Comparison of ENCODE assay signal across 15 mouse cellular contexts in the genomic region with DNA sequence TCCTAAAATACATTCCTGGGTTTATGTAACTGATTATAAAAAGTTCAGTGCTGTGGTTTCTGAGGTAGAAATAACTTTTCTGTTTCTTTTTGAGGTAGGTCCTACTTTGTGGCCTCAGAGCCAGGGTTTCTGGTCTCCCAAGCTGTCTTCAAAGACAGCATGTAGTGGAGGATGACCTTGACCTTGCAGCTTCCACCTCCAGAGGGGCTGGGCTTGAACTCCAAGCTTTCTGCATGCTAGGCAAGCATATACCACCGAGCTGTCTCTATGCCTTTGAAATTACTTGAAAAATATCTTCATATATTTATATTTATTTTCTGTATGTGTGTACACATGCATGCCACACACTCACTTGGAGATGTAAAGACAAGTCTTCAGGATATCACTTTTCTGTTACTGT. TPM values are rescaled to one million over a fixed set of nuclear protein-coding genes. Genes with fewer than 3 reads are reported as not detected.
A peak's percentile ranks its signal among the peaks of the same experiment; 100 is the strongest.
DNase-seq lines count a peak whose midpoint lies in the region; ATAC-seq and TF ChIP-seq lines count a peak whose summit lies in the region.
"Had no signal": no experiment of that assay in that cellular context is flagged by ENCODE, and none has a peak within 500 bp of the region (broad histone marks: within the 10 kb centered on the region; RNA-seq: fewer than 3 reads in every experiment).

No protein-coding gene starts in this region.

- H3K27me3 ChIP-seq in heart, embryonic 13.5 days (replicated peaks): no peaks in the 10 kb centered on the region
- H3K27me3 ChIP-seq in heart, adult 2 months (ENCODE audit: control insufficient read depth, insufficient read depth, low read length): no peaks in the 10 kb centered on the region
- H3K27me3 ChIP-seq in midbrain, embryonic 14.5 days (ENCODE audit: control insufficient read depth, insufficient read depth, low read length): no peaks in the 10 kb centered on the region
- no peaks in the 10 kb centered on the region for H3K27me3 ChIP-seq in midbrain, embryonic 13.5 days
- H3K27me3 ChIP-seq: embryonic facial prominence, embryonic 12.5 days; intestine, embryonic 15.5 days; limb, embryonic 15.5 days; midbrain, embryonic 12.5 days had no signal

- peaks cover 8% of the 10 kb centered on the region for H3K79me2 ChIP-seq in heart, adult 2 months (replicated peaks; ENCODE audit: control insufficient read depth, insufficient read depth, low read length)

- H3K4me1 ChIP-seq in heart, embryonic 13.5 days: peaks cover 44% of the 10 kb centered on the region
- peaks cover 7% of the 10 kb centered on the region for H3K4me1 ChIP-seq in heart, adult 2 months (ENCODE audit: control insufficient read depth, insufficient read depth, low read length)
- H3K4me1 ChIP-seq in midbrain, embryonic 14.5 days (ENCODE audit: control insufficient read depth, insufficient read depth, low read length): peaks cover 20% of the 10 kb centered on the region
- peaks cover 35% of the 10 kb centered on the region for H3K4me1 ChIP-seq in midbrain, embryonic 13.5 days (replicated peaks)
- H3K4me1 ChIP-seq in embryonic fibroblast, embryonic 13.5 days (ENCODE audit: control insufficient read depth, insufficient read depth, low read length): peaks cover 5% of the 10 kb centered on the region; the same call in 1 of the 2 replicates

- WGBS in heart, embryonic 13.5 days: 32% methylated on average over 1 of the region's 1 CpGs
- 35% methylated on average over 1 of the region's 1 CpGs for WGBS in heart, adult 2 months
- WGBS in midbrain, embryonic 14.5 days: 81% methylated on average over 1 of the region's 1 CpGs
- 84% methylated on average over 1 of the region's 1 CpGs for WGBS in midbrain, embryonic 13.5 days

- peak overlapping the region; percentile 39 for H3K27ac ChIP-seq in heart, embryonic 13.5 days (replicated peaks)
- no peak overlapping the region for H3K27ac ChIP-seq in heart, adult 2 months
- H3K27ac ChIP-seq in midbrain, embryonic 14.5 days (replicated peaks; ENCODE audit: low read depth, low read length): no peak overlapping the region
- no peak overlapping the region for H3K27ac ChIP-seq in midbrain, embryonic 13.5 days
- H3K27ac ChIP-seq in embryonic fibroblast, embryonic 13.5 days (ENCODE audit: insufficient read depth, low read length): no peak overlapping the region
- H3K27ac ChIP-seq: embryonic facial prominence, embryonic 12.5 days; forebrain, embryonic 13.5 days; intestine, embryonic 15.5 days; limb, embryonic 15.5 days; midbrain, embryonic 12.5 days had no signal

- TF ChIP-seq CTCF in heart, adult 2 months (IDR thresholded peaks at IDR 0.05): no peak
- no peak for TF ChIP-seq CTCF in embryonic fibroblast, embryonic 13.5 days (IDR thresholded peaks at IDR 0.05; ENCODE audit: borderline replicate concordance, insufficient read depth, low read length)

- H3K9me3 ChIP-seq in heart, embryonic 13.5 days: no peaks in the 10 kb centered on the region
- no peaks in the 10 kb centered on the region for H3K9me3 ChIP-seq in midbrain, embryonic 14.5 days (ENCODE audit: control insufficient read depth, low read length)
- no peaks in the 10 kb centered on the region for H3K9me3 ChIP-seq in midbrain, embryonic 13.5 days
- H3K9me3 ChIP-seq: embryonic facial prominence, embryonic 12.5 days; forebrain, embryonic 13.5 days; intestine, embryonic 15.5 days; limb, embryonic 15.5 days; midbrain, embryonic 12.5 days had no signal

- peak overlapping the region; percentile 79 for H3K4me2 ChIP-seq in heart, embryonic 13.5 days
- peak overlapping the region; percentile 83; the same call in 1 of the 2 replicates for H3K4me2 ChIP-seq in midbrain, embryonic 14.5 days (ENCODE audit: low read length)
- H3K4me2 ChIP-seq in midbrain, embryonic 13.5 days (replicated peaks): no peak overlapping the region
- H3K4me2 ChIP-seq: embryonic facial prominence, embryonic 12.5 days; limb, embryonic 15.5 days had no signal

- no peak for DNase-seq in heart, adult 2 months
- DNase-seq in midbrain, embryonic 14.5 days: no peak
- no peak for DNase-seq in Muller cell, postnatal 12 days (ENCODE audit: inconsistent ontology term)
- no peak for DNase-seq in MN1 (ENCODE audit: low spot score)
- DNase-seq: cerebellum, postnatal 25 days; lung, postnatal 14 days; right cerebral cortex, postnatal 4 days had no signal

- H3K4me3 ChIP-seq in heart, embryonic 13.5 days: peak overlapping the region; percentile 9; the same call in 1 of the 2 replicates
- no peak overlapping the region for H3K4me3 ChIP-seq in heart, adult 2 months
- H3K4me3 ChIP-seq in midbrain, embryonic 14.5 days (replicated peaks; ENCODE audit: low read depth, low read length): no peak overlapping the region
- no peak overlapping the region for H3K4me3 ChIP-seq in midbrain, embryonic 13.5 days (replicated peaks)
- H3K4me3 ChIP-seq in embryonic fibroblast, embryonic 13.5 days (ENCODE audit: insufficient read depth, low read length): peak overlapping the region; percentile 30
- H3K4me3 ChIP-seq: embryonic facial prominence, embryonic 12.5 days; forebrain, embryonic 13.5 days; intestine, embryonic 15.5 days; limb, embryonic 15.5 days; midbrain, embryonic 12.5 days had no signal

- H3K36me3 ChIP-seq in heart, embryonic 13.5 days: no peaks in the 10 kb centered on the region
- H3K36me3 ChIP-seq in heart, adult 2 months (ENCODE audit: control insufficient read depth, insufficient read depth, low read length): no peaks in the 10 kb centered on the region
- no peaks in the 10 kb centered on the region for H3K36me3 ChIP-seq in midbrain, embryonic 14.5 days (ENCODE audit: control insufficient read depth, insufficient read depth, low read length)
- H3K36me3 ChIP-seq in midbrain, embryonic 13.5 days: no peaks in the 10 kb centered on the region
- H3K36me3 ChIP-seq: embryonic facial prominence, embryonic 12.5 days; intestine, embryonic 15.5 days; limb, embryonic 15.5 days; midbrain, embryonic 12.5 days had no signal

- no peak for TF ChIP-seq EP300 in heart, adult 2 months (IDR thresholded peaks at IDR 0.05; ENCODE audit: insufficient read depth, low read depth, low read length)

- no peak for TF ChIP-seq POLR2A in heart, adult 2 months (IDR thresholded peaks at IDR 0.05; ENCODE audit: insufficient read depth, low read depth, low read length)
- TF ChIP-seq POLR2A in embryonic fibroblast, embryonic 13.5 days (IDR thresholded peaks at IDR 0.05; ENCODE audit: low read depth, low read length): no peak

- H3K9ac ChIP-seq in heart, embryonic 13.5 days: peak overlapping the region; percentile 62
- no peak overlapping the region for H3K9ac ChIP-seq in heart, adult 2 months (ENCODE audit: low read depth, low read length)
- no peak overlapping the region for H3K9ac ChIP-seq in midbrain, embryonic 14.5 days (replicated peaks; ENCODE audit: low read length)
- no peak overlapping the region for H3K9ac ChIP-seq in midbrain, embryonic 13.5 days (replicated peaks)
- H3K9ac ChIP-seq: embryonic facial prominence, embryonic 12.5 days; intestine, embryonic 15.5 days; limb, embryonic 15.5 days; midbrain, embryonic 12.5 days had no signal

- ATAC-seq in heart, embryonic 13.5 days (ENCODE audit: extremely low read depth, insufficient number of reproducible peaks, low FRiP score, low TSS enrichment): no peak
- no peak for ATAC-seq in midbrain, embryonic 14.5 days (ENCODE audit: low FRiP score, low TSS enrichment)
- ATAC-seq in midbrain, embryonic 13.5 days: no peak
- ATAC-seq: forebrain, embryonic 13.5 days; intestine, embryonic 15.5 days had no signal

- intact Hi-C loops in heart, adult 2 months (cut with DNase I): no loop called here

RNA-seq across cellular contexts. Expression of gene Gars, which starts 2.2 kb away (rescaled TPM):
- polyA plus RNA-seq in heart, embryonic 13.5 days (2015; fragmentation: Nextera tagmentation; extraction: Ambion mirVana): 158 and 169 TPM in 2 replicates
- total RNA-seq in heart, adult 2 months (2021): 10 to 100 TPM; 55.1 to 60.4 TPM
- polyA plus RNA-seq in heart, adult 2 months (2012; rRNA removed): 26.7 and 44.5 TPM in 2 replicates
- polyA plus RNA-seq in midbrain, embryonic 14.5 days (2014; fragmentation: Nextera tagmentation; extraction: Ambion mirVana): 175 and 221 TPM in 2 replicates
- polyA plus RNA-seq in midbrain, embryonic 13.5 days (2015; fragmentation: Nextera tagmentation; extraction: Ambion mirVana): 202 and 208 TPM in 2 replicates
- polyA plus RNA-seq in embryonic fibroblast, embryonic 13.5 days (2011; ENCODE audit: insufficient read length, low read depth, missing spikeins): 321 and 336 TPM in 2 replicates

RNA-seq across cellular contexts. Expression of gene Ggct, which starts 47.3 kb away (rescaled TPM):
- 6.3 and 6.9 TPM in 2 replicates for polyA plus RNA-seq in heart, embryonic 13.5 days (2015; fragmentation: Nextera tagmentation; extraction: Ambion mirVana)
- total RNA-seq in heart, adult 2 months (2021): 10 to 100 TPM; 26.5 to 29.1 TPM
- 6.8 and 7.8 TPM in 2 replicates for polyA plus RNA-seq in heart, adult 2 months (2012; rRNA removed)
- 9.9 and 12.9 TPM in 2 replicates for polyA plus RNA-seq in midbrain, embryonic 14.5 days (2014; fragmentation: Nextera tagmentation; extraction: Ambion mirVana)
- 9.4 and 11.8 TPM in 2 replicates for polyA plus RNA-seq in midbrain, embryonic 13.5 days (2015; fragmentation: Nextera tagmentation; extraction: Ambion mirVana)
- polyA plus RNA-seq in embryonic fibroblast, embryonic 13.5 days (2011; ENCODE audit: insufficient read length, low read depth, missing spikeins): 7.2 and 14.8 TPM in 2 replicates

Comparison
In these comparisons a context has a peak if more than half of its experiments do, and no peak if none do; other contexts are left out.
1. H3K4me3 ChIP-seq: peak in heart, embryonic 13.5 days (single experiment) and embryonic fibroblast, embryonic 13.5 days (single experiment); none in heart, adult 2 months (single experiment), midbrain, embryonic 14.5 days (single experiment) and midbrain, embryonic 13.5 days (single experiment).